Mouse (Mus musculus) neural tube, embryonic 11.5 days (tissue): Measurements from ENCODE around the gene Pcmtd2. TPM values are rescaled to one million over a fixed set of nuclear protein-coding genes. Genes with fewer than 3 reads are reported as not detected.
A peak's percentile ranks its signal among the peaks of the same experiment; 100 is the strongest.

Experiments
- ATAC-seq: fragments of 200-750 bp; cut with Nextera tagmentation; 2 replicates; pipeline ENCODE4 v1.8.0; 2017; ENCODE audit warnings: moderate number of reproducible peaks, mild to moderate bottlenecking, moderate TSS enrichment, moderate library complexity; ENCODE audit not compliant: insufficient read depth, low FRiP score, low TSS enrichment
- DNase-seq: peaks from one replicate; pipeline ENCODE4 v3.0.0-alpha.2; 2015; ENCODE audit warnings: low spot score
- H3K27ac ChIP-seq: fragments of 300-500 bp; sonication (generic); 2 replicates; pipeline ENCODE4 v1.5.1; 2014; ENCODE audit warnings: low read depth, mild to moderate bottlenecking, low read length
- H3K27me3 ChIP-seq: fragments of 300-500 bp; sonication (generic); 2 replicates; pipeline ENCODE4 v1.6.1; 2014; ENCODE audit warnings: mild to moderate bottlenecking, low read length, mixed read lengths; ENCODE audit not compliant: control insufficient read depth, insufficient read depth
- H3K36me3 ChIP-seq: fragments of 300-500 bp; sonication (generic); 2 replicates; pipeline ENCODE4 v1.6.1; 2014; ENCODE audit warnings: mild to moderate bottlenecking, low read length, moderate library complexity, mixed read lengths; ENCODE audit not compliant: control insufficient read depth, insufficient read depth
- H3K4me1 ChIP-seq: fragments of 300-500 bp; sonication (generic); 2 replicates; pipeline ENCODE4 v1.6.1; 2014; ENCODE audit warnings: low read length, mixed read lengths; ENCODE audit not compliant: control insufficient read depth, insufficient read depth
- H3K4me2 ChIP-seq: fragments of 300-500 bp; sonication (generic); 2 replicates; pipeline ENCODE4 v1.6.1; 2014; ENCODE audit warnings: low read depth, mild to moderate bottlenecking, moderate library complexity
- H3K4me3 ChIP-seq: fragments of 300-500 bp; sonication (generic); 2 replicates; pipeline ENCODE4 v1.5.1; 2014; ENCODE audit warnings: low read depth, low read length
- H3K9ac ChIP-seq: fragments of 300-500 bp; sonication (generic); 2 replicates; pipeline ENCODE4 v1.6.1; 2014; ENCODE audit warnings: mild to moderate bottlenecking, low read length
- H3K9me3 ChIP-seq: fragments of 300-500 bp; sonication (generic); 2 replicates; pipeline ENCODE4 v1.6.1; 2016; ENCODE audit warnings: low read length; ENCODE audit not compliant: control insufficient read depth
- WGBS: fragments of 180-500 bp; shearing (Covaris S2); extraction: QIAGEN DNeasy Blood & Tissue Kit; methylation state at CpG from one replicate; pipeline ENCODE4 v1.1.7; 2014; 5-methylcytosine and 5-hydroxymethylcytosine counted together
- polyA plus RNA-seq: library from polyadenylated mRNA; unstranded; fragments of >200 nt; fragmentation: Nextera tagmentation; extraction: Ambion mirVana; gene quantifications from 2 replicates; pipeline ENCODE4 v1.2.1, GENCODE M21; 2014

The Pcmtd2 gene
- polyA plus RNA-seq, 1 experiment from 2014 or later, result 33.1 TPM

- DNase-seq, result no peak
- H3K36me3 ChIP-seq, result no peaks in the 10 kb centered on the region
These were observed 8.2 kb downstream of the Pcmtd2 start for GRCm38 (mm10) chr2:181845709-181846394.

GRCm38 (mm10) chr2:181863791-181864535, 26.3 kb downstream of the Pcmtd2 start, which contains the start of gene Polr3k:
Gene Polr3k, plus strand, starts transcription at chr2:181864337.
- no peaks in the 10 kb centered on the region for H3K27me3 ChIP-seq
- H3K27ac ChIP-seq, result peak within 1 kb of the TSS; percentile 68
- H3K4me3 ChIP-seq, result peak within 1 kb of the TSS; percentile 83
- peaks cover 2% of the 10 kb centered on the region; the same call in 1 of the 2 replicates for H3K36me3 ChIP-seq
- H3K4me1 ChIP-seq, result peaks cover 6% of the 10 kb centered on the region
- H3K4me2 ChIP-seq, result peak within 1 kb of the TSS; percentile 83
- ATAC-seq (peak; percentile 100), DNase-seq (peak; percentile 96)
- WGBS, result under 1% methylated on average over 35 of the region's 35 CpGs
- H3K9ac ChIP-seq, result peak within 1 kb of the TSS; percentile 82
- no peaks in the 10 kb centered on the region for H3K9me3 ChIP-seq

More at GRCm38 (mm10) chr2:181845709-181846394, 8.2 kb downstream of the Pcmtd2 start:
- Histone ChIP-seq H3K4me1 (no peaks in the 10 kb centered on the region), H3K9ac (no peak overlapping the region), H3K9me3 (no peaks in the 10 kb centered on the region), H3K27me3 (no peaks in the 10 kb centered on the region), H3K4me3 (no peak overlapping the region), H3K27ac (no peak overlapping the region), H3K4me2 (no peak overlapping the region)
- no peak for ATAC-seq
- WGBS, result 87% methylated on average over 5 of the region's 5 CpGs

GRCm38 (mm10) chr2:181864536-181864860, 26.8 kb downstream of the Pcmtd2 start:
- 0% methylated on average over 22 of the region's 22 CpGs for WGBS

GRCm38 (mm10) chr2:181866931-181867330, 29.3 kb downstream of the Pcmtd2 start:
- no peak overlapping the region for H3K4me2 ChIP-seq
- peaks cover 7% of the 10 kb centered on the region for H3K36me3 ChIP-seq
- no peak overlapping the region for H3K4me3 ChIP-seq
- H3K9me3 ChIP-seq, result no peaks in the 10 kb centered on the region
- H3K9ac ChIP-seq, result no peak overlapping the region
- 62% methylated on average over 5 of the region's 5 CpGs for WGBS
- H3K27me3 ChIP-seq, result no peaks in the 10 kb centered on the region
- H3K27ac ChIP-seq, result no peak overlapping the region
- ATAC-seq (no peak), DNase-seq (peak; percentile 57)
- H3K4me1 ChIP-seq, result peaks cover 6% of the 10 kb centered on the region

More at GRCm38 (mm10) chr2:181864536-181864860, 26.8 kb downstream of the Pcmtd2 start:
- Histone ChIP-seq H3K4me3 (peak overlapping the region; percentile 83), H3K4me2 (peak overlapping the region; percentile 83), H3K36me3 (peaks cover 3% of the 10 kb centered on the region), H3K9me3 (no peaks in the 10 kb centered on the region), H3K4me1 (peaks cover 6% of the 10 kb centered on the region), H3K9ac (peak overlapping the region; percentile 82), H3K27ac (peak overlapping the region; percentile 68), H3K27me3 (no peaks in the 10 kb centered on the region)
- ATAC-seq, result peak; percentile 42
- DNase-seq, result no peak

GRCm38 (mm10) chr2:181871039-181871438, 33.4 kb downstream of the Pcmtd2 start:
- Histone ChIP-seq H3K4me3 (no peak overlapping the region), H3K9ac (no peak overlapping the region), H3K9me3 (no peaks in the 10 kb centered on the region), H3K27ac (no peak overlapping the region), H3K36me3 (peaks cover 7% of the 10 kb centered on the region), H3K4me2 (no peak overlapping the region), H3K4me1 (no peaks in the 10 kb centered on the region), H3K27me3 (no peaks in the 10 kb centered on the region)
- WGBS, result 88% methylated on average over 2 of the region's 2 CpGs
- DNase-seq, result no peak
- no peak for ATAC-seq

GRCm38 (mm10) chr2:181878903-181879302, 41.2 kb downstream of the Pcmtd2 start:
- ATAC-seq, result no peak
- Histone ChIP-seq H3K4me1 (no peaks in the 10 kb centered on the region), H3K9ac (no peak overlapping the region), H3K27me3 (no peaks in the 10 kb centered on the region), H3K9me3 (no peaks in the 10 kb centered on the region), H3K4me2 (no peak overlapping the region), H3K27ac (no peak overlapping the region), H3K4me3 (no peak overlapping the region), H3K36me3 (no peaks in the 10 kb centered on the region)
- WGBS, result 76% methylated on average over 1 of the region's 1 CpGs
- DNase-seq, result no peak

GRCm38 (mm10) chr2:181883022-181883749, 45.5 kb downstream of the Pcmtd2 start:
- ATAC-seq, result no peak
- Histone ChIP-seq H3K9ac (no peak overlapping the region), H3K27me3 (no peaks in the 10 kb centered on the region), H3K36me3 (no peaks in the 10 kb centered on the region), H3K4me3 (no peak overlapping the region), H3K9me3 (no peaks in the 10 kb centered on the region), H3K4me1 (no peaks in the 10 kb centered on the region), H3K4me2 (no peak overlapping the region), H3K27ac (no peak overlapping the region)
- no peak for DNase-seq
- 86% methylated on average over 3 of the region's 3 CpGs for WGBS
